Mouse (Mus musculus): Measurements from ENCODE around the gene Eif4b.

Gene Eif4b

GRCm38 (mm10) chr15:102101672-102102541 is 28.3 kb downstream of the Eif4b start:
- DNase-seq (ENCODE audit: low spot score), result no peak

GRCm38 (mm10) chr15:102102548-102103121 is 29.1 kb downstream of the Eif4b start:
- no peak for DNase-seq (ENCODE audit: low spot score)

- DNase-seq (ENCODE audit: low spot score), result no peak
Measured at GRCm38 (mm10) chr15:102103371-102103946, 29.9 kb downstream of the Eif4b start.

- DNase-seq (ENCODE audit: low spot score), result peak; percentile 62
Measured at GRCm38 (mm10) chr15:102103947-102104555, 30.5 kb downstream of the Eif4b start.

GRCm38 (mm10) chr15:102105360-102105759 is 31.8 kb downstream of the Eif4b start:
- DNase-seq (ENCODE audit: low spot score), result peak; percentile 67

- DNase-seq (ENCODE audit: low spot score), result no peak
Measured at GRCm38 (mm10) chr15:102105764-102106730, 32.5 kb downstream of the Eif4b start.

GRCm38 (mm10) chr15:102106754-102107456 is 33.3 kb downstream of the Eif4b start:
- DNase-seq (ENCODE audit: low spot score), result peak; percentile 42

- peak; percentile 59 for DNase-seq (ENCODE audit: low spot score)
Measured at GRCm38 (mm10) chr15:102107689-102108573, 34.4 kb downstream of the Eif4b start.

- DNase-seq (ENCODE audit: low spot score), result peak; percentile 58
Measured at GRCm38 (mm10) chr15:102108651-102109525, 35.3 kb downstream of the Eif4b start.

- DNase-seq (ENCODE audit: low spot score), result no peak
Measured at GRCm38 (mm10) chr15:102110271-102110670, 36.7 kb downstream of the Eif4b start.

- no peak for DNase-seq (ENCODE audit: low spot score)
Measured at GRCm38 (mm10) chr15:102110701-102111494, 37.3 kb downstream of the Eif4b start.

GRCm38 (mm10) chr15:102111495-102111829 is 37.9 kb downstream of the Eif4b start:
- no peak for DNase-seq (ENCODE audit: low spot score)

- DNase-seq (ENCODE audit: low spot score), result no peak
Measured at GRCm38 (mm10) chr15:102112181-102112580, 38.6 kb downstream of the Eif4b start.

- no peak for DNase-seq (ENCODE audit: low spot score)
Measured at GRCm38 (mm10) chr15:102112827-102113226, 39.3 kb downstream of the Eif4b start.

GRCm38 (mm10) chr15:102113674-102114073 is 40.1 kb downstream of the Eif4b start:
- no peak for DNase-seq (ENCODE audit: low spot score)

GRCm38 (mm10) chr15:102114651-102115260 is 41.2 kb downstream of the Eif4b start:
- DNase-seq (ENCODE audit: low spot score), result no peak

- no peak for DNase-seq (ENCODE audit: low spot score)
Measured at GRCm38 (mm10) chr15:102115731-102116231, 42.2 kb downstream of the Eif4b start.

All from urinary bladder, postnatal 25 days (tissue).